Mouse (Mus musculus) liver, postnatal 0 days (tissue): Measurements from ENCODE around the gene Zfp64. TPM values are rescaled to one million over a fixed set of nuclear protein-coding genes. Genes with fewer than 3 reads are reported as not detected.

ENCODE experiments used
- ATAC-seq: fragments of 200-750 bp; cut with Nextera tagmentation; 2 replicates; pipeline ENCODE4 v1.8.0; 2017; ENCODE audit warnings: mild to moderate bottlenecking, moderate library complexity
- DNase-seq: peaks from one replicate; pipeline ENCODE4 v3.0.0-alpha.2; 2016
- H3K27ac ChIP-seq: fragments of 300-500 bp; sonication (generic); 2 replicates; pipeline ENCODE4 v1.5.1; 2014; ENCODE audit warnings: antibody characterized with exemption, moderate library complexity, mild to moderate bottlenecking, low read depth
- H3K27me3 ChIP-seq: fragments of 300-500 bp; sonication (generic); 2 replicates; pipeline ENCODE4 v1.6.1; 2014; ENCODE audit warnings: low read length, control low read depth, mixed read lengths; ENCODE audit not compliant: insufficient read depth
- H3K36me3 ChIP-seq: fragments of 300-500 bp; sonication (generic); replicated peaks from 2 replicates; pipeline ENCODE4 v1.6.1; 2014; ENCODE audit warnings: mild to moderate bottlenecking, control low read depth, low read length, moderate library complexity, mixed read lengths; ENCODE audit not compliant: insufficient read depth
- H3K4me1 ChIP-seq: fragments of 300-500 bp; sonication (generic); 2 replicates; pipeline ENCODE4 v1.6.1; 2014; ENCODE audit warnings: antibody characterized with exemption, mild to moderate bottlenecking, control low read depth; ENCODE audit not compliant: insufficient read depth
- H3K4me2 ChIP-seq: fragments of 300-500 bp; sonication (generic); 2 replicates; pipeline ENCODE4 v1.6.1; 2014; ENCODE audit warnings: low read depth, mild to moderate bottlenecking, low read length, moderate library complexity, mixed read lengths
- H3K4me3 ChIP-seq: fragments of 300-500 bp; sonication (generic); 2 replicates; pipeline ENCODE4 v1.5.1; 2014; ENCODE audit warnings: low read depth, low read length
- H3K9ac ChIP-seq: fragments of 300-500 bp; sonication (generic); replicated peaks from 2 replicates; pipeline ENCODE4 v1.6.1; 2014; ENCODE audit warnings: mild to moderate bottlenecking, moderate library complexity
- H3K9me3 ChIP-seq: fragments of 300-500 bp; sonication (generic); 2 replicates; pipeline ENCODE4 v1.6.1; 2016; ENCODE audit warnings: mild to moderate bottlenecking, control low read depth, low read length, mixed read lengths
- CTCF ChIP-seq: sonication (generic); IDR thresholded peaks from 2 replicates; pipeline ENCODE4 v1.5.1; 2016; ENCODE audit warnings: antibody characterized with exemption, low read depth
- EP300 ChIP-seq: IDR thresholded peaks from 2 replicates; pipeline ENCODE4 v1.6.1; 2016; ENCODE audit warnings: antibody characterized with exemption, low read depth, mild to moderate bottlenecking
- WGBS: fragments of 180-500 bp; shearing (Covaris S2); extraction: QIAGEN DNeasy Blood & Tissue Kit; methylation state at CpG from one replicate; pipeline ENCODE4 v1.1.7; 2014; ENCODE audit not compliant: insufficient replicate concordance; 5-methylcytosine and 5-hydroxymethylcytosine counted together
- polyA plus RNA-seq: library from polyadenylated mRNA; unstranded; fragments of >200 nt; fragmentation: Nextera tagmentation; extraction: Ambion mirVana; gene quantifications from 2 replicates; pipeline ENCODE4 v1.2.1, GENCODE M21; 2015

Zfp64 gene
- polyA plus RNA-seq, 1 experiment from 2014 or later = 7.1 TPM

DNA sequence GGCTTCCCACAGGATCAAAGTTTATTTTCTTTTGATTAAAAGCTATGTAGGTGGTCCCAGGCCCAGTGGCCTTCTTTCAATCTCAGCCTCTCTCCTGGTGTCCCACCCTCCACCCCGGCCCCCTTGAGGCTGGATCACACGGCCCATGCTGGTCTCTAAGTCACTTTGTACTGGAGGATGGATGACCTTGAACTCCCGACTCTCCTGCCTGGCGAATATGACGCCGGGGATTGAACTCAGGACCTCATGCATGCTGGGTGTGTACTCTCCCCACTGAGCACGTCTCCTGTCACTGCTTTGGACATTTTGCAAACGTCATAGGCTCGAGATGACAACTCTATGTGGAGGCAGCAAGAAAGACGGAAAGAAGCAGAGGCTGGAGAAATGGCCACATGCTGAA lies 103.8 kb downstream of the Zfp64 start:
- Histone ChIP-seq H3K4me1 (no peaks in the 10 kb centered on the region), H3K9me3 (no peaks in the 10 kb centered on the region), H3K9ac (no peak overlapping the region), H3K4me2 (no peak overlapping the region), H3K4me3 (no peak overlapping the region), H3K27me3 (no peaks in the 10 kb centered on the region), H3K36me3 (no peaks in the 10 kb centered on the region), H3K27ac (no peak overlapping the region)
- WGBS = 61% methylated on average over 10 of the region's 10 CpGs
- DNase-seq = no peak
- no peak for ATAC-seq
- no peak for TF ChIP-seq CTCF
- no peak for TF ChIP-seq EP300

DNA sequence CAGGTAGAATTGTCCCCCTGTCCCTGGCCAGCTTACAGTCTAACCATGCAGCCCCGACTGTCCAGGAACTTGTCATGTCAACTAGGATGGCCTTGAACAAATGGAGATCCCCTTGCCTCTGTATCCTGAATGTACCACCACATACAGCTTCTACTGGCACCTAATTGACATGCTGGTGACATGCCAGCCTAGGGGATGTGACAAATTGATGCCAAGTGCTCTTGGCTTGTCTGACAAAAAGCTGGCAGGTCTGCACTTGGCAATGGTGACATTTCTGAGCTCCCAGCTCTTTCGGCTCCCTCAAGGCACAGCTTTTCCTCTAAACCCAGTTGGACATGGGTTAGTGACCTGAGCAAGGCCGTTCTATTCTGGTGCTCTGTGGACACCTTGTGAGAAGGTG lies 106.8 kb downstream of the Zfp64 start:
- WGBS = 78% methylated on average over 3 of the region's 3 CpGs
- ATAC-seq = no peak
- DNase-seq = no peak

DNA sequence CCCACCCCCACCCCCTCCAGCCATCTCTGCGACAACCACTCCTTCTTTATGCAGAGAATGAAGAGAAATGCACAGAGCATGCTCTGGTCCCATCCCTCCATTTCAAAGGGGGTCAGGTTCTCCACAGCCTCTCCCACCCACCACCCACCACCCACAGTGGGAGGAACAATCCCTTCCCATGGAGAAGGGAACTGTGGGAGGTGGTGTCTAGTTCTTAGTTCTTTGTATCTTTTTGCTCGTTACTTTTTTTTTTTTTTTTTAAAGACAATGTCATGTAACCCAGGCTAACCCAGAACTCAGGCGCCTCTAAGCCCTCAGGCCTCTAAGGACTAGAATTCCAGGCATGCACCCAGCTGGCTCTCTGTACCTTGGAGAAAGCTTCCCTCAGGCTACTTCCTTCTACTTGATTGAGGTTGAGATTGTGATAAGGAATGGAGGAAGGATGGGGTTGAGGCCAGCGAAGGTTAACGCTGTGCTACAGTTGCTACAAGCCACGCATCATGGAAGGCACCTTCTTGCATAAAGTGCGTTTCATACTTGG lies 109.1 kb downstream of the Zfp64 start:
- Histone ChIP-seq H3K9me3 (no peaks in the 10 kb centered on the region), H3K4me2 (no peak overlapping the region), H3K36me3 (no peaks in the 10 kb centered on the region), H3K4me1 (no peaks in the 10 kb centered on the region), H3K9ac (no peak overlapping the region), H3K27me3 (peaks cover 18% of the 10 kb centered on the region), H3K4me3 (no peak overlapping the region), H3K27ac (no peak overlapping the region)
- ATAC-seq = no peak
- WGBS = 53% methylated on average over 7 of the region's 7 CpGs
- no peak for DNase-seq
- TF ChIP-seq CTCF (no peak), EP300 (no peak)

More for the DNA sequence above, 106.8 kb downstream of the Zfp64 start:
- no peak overlapping the region for H3K4me2 ChIP-seq
- H3K9ac ChIP-seq = no peak overlapping the region
- TF ChIP-seq EP300 = no peak
- TF ChIP-seq CTCF = no peak
- no peaks in the 10 kb centered on the region for H3K4me1 ChIP-seq
- no peaks in the 10 kb centered on the region for H3K27me3 ChIP-seq
- no peaks in the 10 kb centered on the region for H3K36me3 ChIP-seq
- no peak overlapping the region for H3K4me3 ChIP-seq
- H3K27ac ChIP-seq = no peak overlapping the region
- H3K9me3 ChIP-seq = no peaks in the 10 kb centered on the region

Other genes with a start within 250 kb of the Zfp64 start
- gene Atp9a, start 213.2 kb downstream of the Zfp64 start, polyA plus RNA-seq = 7.3 and 7.8 TPM in 2 replicates
- 3.1 TPM in 2 replicates for gene Sall4, start 187.6 kb downstream of the Zfp64 start, polyA plus RNA-seq